Mouse (Mus musculus): Measurements from ENCODE around the gene Hibch.

Gene Hibch

DNA sequence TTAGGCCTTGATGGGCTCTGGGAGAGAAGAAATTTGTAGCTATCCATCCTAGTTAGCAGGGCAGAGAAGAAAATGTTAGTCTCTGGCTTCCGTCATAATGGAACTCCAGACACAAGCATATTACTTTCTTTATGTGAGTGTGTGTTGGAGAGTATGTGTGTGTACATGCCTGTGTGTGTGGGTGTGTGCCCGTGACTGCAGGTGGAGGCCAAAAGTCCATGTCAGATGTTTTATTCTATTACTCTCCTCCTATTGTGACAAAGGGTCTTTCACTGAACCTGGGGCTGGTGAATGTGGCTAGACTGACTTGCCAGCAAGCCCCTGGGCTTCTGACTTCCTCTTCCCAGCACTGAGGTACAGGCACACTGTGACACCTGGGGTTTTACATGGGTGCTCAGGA is 109.7 kb downstream of the Hibch start:
- TF ChIP-seq GATA4 (IDR thresholded peaks at IDR 0.05; ENCODE audit: insufficient replicate concordance, low read length): no peak

DNA sequence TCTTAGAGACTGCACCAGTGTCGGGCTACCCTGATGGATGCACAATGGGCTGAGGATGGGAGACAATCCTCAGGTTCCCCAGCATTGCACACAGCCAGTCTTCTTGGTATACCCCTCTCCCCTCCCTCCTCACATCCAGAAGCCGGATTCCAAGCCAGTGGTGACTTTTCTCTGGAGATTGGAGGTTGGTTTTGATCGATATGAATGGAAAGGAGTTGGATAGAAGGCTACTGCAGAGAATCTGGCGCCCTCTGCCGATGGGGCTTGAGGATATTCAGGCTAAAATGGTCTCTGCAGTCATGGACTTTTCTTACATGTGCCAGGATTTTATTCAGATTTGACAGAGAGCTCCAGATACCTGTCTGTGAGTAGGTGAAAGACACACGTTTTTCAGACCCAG is 110.4 kb downstream of the Hibch start:
- no peak for TF ChIP-seq GATA4 (IDR thresholded peaks at IDR 0.05; ENCODE audit: insufficient replicate concordance, low read length)

DNA sequence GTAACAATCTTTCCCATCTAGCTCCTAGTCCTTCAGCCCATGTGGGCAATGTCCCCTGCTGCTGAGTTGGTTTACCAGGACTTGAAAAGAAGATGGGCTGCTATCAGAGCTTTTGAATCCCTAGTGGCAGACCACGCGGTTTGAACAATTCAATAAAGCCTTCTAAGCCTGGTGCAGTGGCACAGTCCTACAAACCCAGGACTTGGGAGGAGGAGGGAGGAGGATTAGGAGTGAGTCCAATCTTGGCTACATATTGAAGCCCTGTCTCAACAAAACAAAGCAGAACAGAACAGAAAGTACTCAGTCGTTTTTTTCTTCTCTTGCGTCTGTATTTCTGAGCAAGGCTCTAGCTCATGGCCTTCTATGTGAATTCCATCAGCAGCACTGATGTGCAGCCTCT is 112.0 kb downstream of the Hibch start:
- no peak for TF ChIP-seq GATA4 (IDR thresholded peaks at IDR 0.05; ENCODE audit: insufficient replicate concordance, low read length)

DNA sequence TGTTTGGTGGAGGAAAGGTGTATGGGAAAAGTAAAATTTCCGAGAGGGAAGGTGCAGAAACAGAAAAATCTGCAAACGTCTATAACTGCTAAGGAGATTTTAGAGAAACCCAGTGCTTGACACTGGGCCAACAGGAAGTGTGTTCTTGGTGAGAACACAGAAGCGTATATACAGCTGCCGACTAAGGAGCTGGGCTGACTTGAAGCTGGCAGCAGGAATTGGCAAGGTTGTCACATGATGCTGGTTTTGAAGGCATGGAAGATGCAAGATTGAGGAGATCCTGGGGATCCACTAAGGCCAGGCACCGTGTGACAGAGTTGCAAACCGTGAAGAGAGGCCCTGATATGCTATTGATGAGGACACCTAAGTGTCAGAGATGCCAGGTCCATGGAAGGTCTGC is 115.5 kb downstream of the Hibch start:
- TF ChIP-seq GATA4 (IDR thresholded peaks at IDR 0.05; ENCODE audit: insufficient replicate concordance, low read length): no peak

DNA sequence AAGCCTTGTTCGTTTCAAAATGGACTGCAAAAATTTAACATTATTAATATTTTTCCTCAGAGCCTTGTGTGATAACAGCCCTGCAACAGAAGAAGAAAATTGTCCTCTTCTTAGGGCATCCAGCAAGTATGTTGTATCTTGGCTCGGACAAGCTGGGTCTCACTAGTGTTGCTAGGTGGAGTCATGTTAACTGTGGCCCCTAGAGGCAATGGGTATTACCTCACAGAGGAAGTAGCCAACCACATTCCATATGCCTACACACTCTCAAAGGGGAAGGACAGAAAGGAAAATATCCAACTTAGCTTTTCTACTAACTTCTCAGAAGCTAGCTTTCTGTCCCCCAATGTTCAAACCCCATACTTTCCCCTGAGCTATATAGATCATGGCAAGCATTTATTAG is 118.4 kb downstream of the Hibch start:
- TF ChIP-seq GATA4 (IDR thresholded peaks at IDR 0.05; ENCODE audit: insufficient replicate concordance, low read length): no peak

DNA sequence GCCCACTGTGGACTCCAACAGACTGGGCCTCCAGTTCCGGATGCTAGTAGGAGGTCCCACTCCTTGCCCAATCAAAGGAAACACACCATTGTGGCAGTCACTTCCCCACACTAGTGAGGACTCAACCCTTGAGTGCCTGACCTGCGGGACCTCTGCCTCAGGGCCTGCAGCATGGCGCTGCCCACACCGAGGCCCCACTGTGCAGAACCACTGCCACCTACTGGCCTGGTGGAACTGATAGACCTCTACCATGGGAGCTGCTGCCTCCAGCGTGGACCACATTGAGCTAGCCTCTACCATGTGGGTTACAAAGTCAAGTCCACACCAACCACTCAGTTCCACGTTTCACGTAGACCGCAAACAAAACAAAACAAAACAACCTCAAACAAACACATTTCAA is 119.9 kb downstream of the Hibch start:
- no peak for TF ChIP-seq GATA4 (IDR thresholded peaks at IDR 0.05; ENCODE audit: insufficient replicate concordance, low read length)
